Mouse (Mus musculus) cortical plate, adult 2 months (tissue): ENCODE data around the gene Kcnip2. TPM values are rescaled to one million over a fixed set of nuclear protein-coding genes. Genes with fewer than 3 reads are reported as not detected.

Experiments
- H3K27ac ChIP-seq: fragments of 200-500 bp; 2 replicates; pipeline ENCODE4 v1.5.1; 2012; ENCODE audit warnings: low read length, control low read depth, inconsistent platforms; ENCODE audit not compliant: insufficient read depth
- H3K4me1 ChIP-seq: fragments of 200-500 bp; 2 replicates; pipeline ENCODE4 v1.6.1; 2011; ENCODE audit warnings: low read length; ENCODE audit not compliant: control insufficient read depth, insufficient read depth
- H3K4me3 ChIP-seq: fragments of 200-500 bp; 2 replicates; pipeline ENCODE4 v1.5.1; 2011; ENCODE audit warnings: mild to moderate bottlenecking, low read length, control low read depth; ENCODE audit not compliant: insufficient read depth
- CTCF ChIP-seq: fragments of 200-500 bp; IDR thresholded peaks from 2 replicates; pipeline ENCODE4 v1.5.1; 2011; ENCODE audit warnings: mild to moderate bottlenecking, control low read depth, low read length; ENCODE audit not compliant: insufficient read depth; ENCODE audit errors: extremely low read depth
- POLR2A ChIP-seq: fragments of 200-500 bp; IDR thresholded peaks from 2 replicates; pipeline ENCODE4 v1.6.1; 2011; ENCODE audit warnings: mild to moderate bottlenecking, low read length, control low read depth; ENCODE audit not compliant: insufficient read depth; ENCODE audit errors: extremely low read depth
- polyA plus RNA-seq: library from polyadenylated mRNA; depleted of rRNA; stranded (reverse); fragments of >200 nt; gene quantifications from 2 replicates; pipeline ENCODE4 v1.2.3, GENCODE M21; 2012; rRNA removed

Gene Kcnip2
- 156 and 181 TPM in 2 replicates for polyA plus RNA-seq

- Histone ChIP-seq H3K4me3 (peak within 1 kb of the TSS; percentile 72), H3K4me1 (peaks cover 6% of the 10 kb centered on the region), H3K27ac (peak within 1 kb of the TSS; percentile 86)
- no peak for TF ChIP-seq CTCF
- 0 out of 2 replicates have a peak, but pooled peaks have one; percentile 20 for TF ChIP-seq POLR2A
Observed at GRCm38 (mm10) chr19:45815831-45816405, at the start of gene Kcnip2. Gene Kcnip2, minus strand, starts transcription at chr19:45816061.

GRCm38 (mm10) chr19:45855284-45855920 lies 39.5 kb upstream of the Kcnip2 start:
- TF ChIP-seq POLR2A (no peak), CTCF (no peak)
- Histone ChIP-seq H3K27ac (no peak overlapping the region), H3K4me3 (no peak overlapping the region), H3K4me1 (0 out of 2 replicates have a peak, but pooled peaks cover 1% of the 10 kb centered on the region)

GRCm38 (mm10) chr19:45854521-45854920 lies 38.7 kb upstream of the Kcnip2 start:
- no peak for TF ChIP-seq POLR2A
- TF ChIP-seq CTCF, result no peak
- no peak overlapping the region for H3K27ac ChIP-seq

GRCm38 (mm10) chr19:45847733-45848093 lies 31.9 kb upstream of the Kcnip2 start:
- Histone ChIP-seq H3K4me3 (no peak overlapping the region), H3K4me1 (peaks cover 3% of the 10 kb centered on the region; the same call in 1 of the 2 replicates), H3K27ac (no peak overlapping the region)
- TF ChIP-seq CTCF (no peak), POLR2A (no peak)

More at GRCm38 (mm10) chr19:45854521-45854920, 38.7 kb upstream of the Kcnip2 start:
- H3K4me1 ChIP-seq, result 0 out of 2 replicates have a peak, but pooled peaks cover 1% of the 10 kb centered on the region
- no peak overlapping the region for H3K4me3 ChIP-seq

- Histone ChIP-seq H3K27ac (no peak overlapping the region), H3K4me1 (peaks cover 3% of the 10 kb centered on the region; the same call in 1 of the 2 replicates), H3K4me3 (no peak overlapping the region)
- no peak for TF ChIP-seq POLR2A
- peak; percentile 49 for TF ChIP-seq CTCF
Observed at GRCm38 (mm10) chr19:45847016-45847732, 31.3 kb upstream of the Kcnip2 start.

GRCm38 (mm10) chr19:45844209-45844608 lies 28.3 kb upstream of the Kcnip2 start:
- no peak overlapping the region for H3K27ac ChIP-seq
- peaks cover 3% of the 10 kb centered on the region; the same call in 1 of the 2 replicates for H3K4me1 ChIP-seq
- TF ChIP-seq CTCF (no peak), POLR2A (no peak)
- H3K4me3 ChIP-seq, result no peak overlapping the region

GRCm38 (mm10) chr19:45843424-45843823 lies 27.6 kb upstream of the Kcnip2 start:
- TF ChIP-seq POLR2A (no peak), CTCF (no peak)
- H3K4me1 ChIP-seq, result peaks cover 3% of the 10 kb centered on the region; the same call in 1 of the 2 replicates
- H3K4me3 ChIP-seq, result no peak overlapping the region
- H3K27ac ChIP-seq, result 0 out of 2 replicates have a peak overlapping the region, but pooled peaks have one; percentile 21

- no peak for TF ChIP-seq POLR2A
- no peak for TF ChIP-seq CTCF
- Histone ChIP-seq H3K4me1 (peaks cover 2% of the 10 kb centered on the region; the same call in 1 of the 2 replicates), H3K27ac (no peak overlapping the region), H3K4me3 (no peak overlapping the region)
Observed at GRCm38 (mm10) chr19:45837050-45837994, 21.5 kb upstream of the Kcnip2 start.
